Mouse (Mus musculus): ENCODE measurements around the gene Rab3a.

DNA sequence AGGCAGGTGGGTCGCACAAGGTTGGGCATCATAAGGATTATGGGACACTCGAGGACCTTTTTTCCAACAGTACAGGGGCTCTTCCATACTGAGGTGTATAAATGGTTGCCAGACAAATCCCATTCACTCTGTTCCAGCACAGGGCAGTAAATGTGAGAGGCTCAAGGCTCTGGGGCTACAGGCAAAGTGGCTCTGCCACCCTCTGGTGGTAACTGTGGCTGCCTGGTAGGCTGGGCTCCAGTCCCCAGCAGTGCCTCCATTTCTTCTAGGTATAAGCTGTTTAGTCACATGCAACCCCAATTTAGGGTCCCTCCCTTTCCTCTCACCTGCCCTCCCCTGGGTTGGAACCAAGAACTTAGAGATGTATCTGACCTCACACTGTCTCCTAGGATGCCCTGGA, 40.9 kb downstream of the Rab3a start:
- no peak for TF ChIP-seq CTCF (IDR thresholded peaks at IDR 0.05; ENCODE audit: low read depth, low read length)
- no peak for TF ChIP-seq GATA1 (IDR thresholded peaks at IDR 0.05; ENCODE audit: borderline replicate concordance, low read length)
- TF ChIP-seq TAL1 (conservative IDR thresholded peaks at IDR 0.05; ENCODE audit: low read depth, low read length), result no peak
- no peak for TF ChIP-seq POLR2AphosphoS5 (IDR thresholded peaks at IDR 0.05; ENCODE audit: insufficient replicate concordance, low read depth, low read length)
- TF ChIP-seq GATA2 (IDR thresholded peaks at IDR 0.05; ENCODE audit: borderline replicate concordance, low read depth, low read length), result no peak
